8 mouse cellular contexts compared by ENCODE assay signal in genomic region chrX:113297404-113297803, GRCm38 (mm10). TPM values are rescaled to one million over a fixed set of nuclear protein-coding genes. Genes with fewer than 3 reads are reported as not detected.
DNase-seq lines count a peak whose midpoint lies in the region; ATAC-seq lines count a peak whose summit lies in the region.

Dach2 (plus strand) TSS chrX:113297510.

- H3K9me3 ChIP-seq in lung, embryonic 16.5 days (ENCODE audit: control insufficient read depth, low read length): no peaks in the 10 kb centered on the region
- no peaks in the 10 kb centered on the region for H3K9me3 ChIP-seq in liver, embryonic 15.5 days (replicated peaks)
- H3K9me3 ChIP-seq in stomach, embryonic 14.5 days (ENCODE audit: control insufficient read depth, low read depth, low read length): no peaks in the 10 kb centered on the region

- H3K27me3 ChIP-seq in lung, embryonic 16.5 days (ENCODE audit: control insufficient read depth, insufficient read depth, low read depth, low read length): no peaks in the 10 kb centered on the region
- no peaks in the 10 kb centered on the region for H3K27me3 ChIP-seq in liver, embryonic 15.5 days
- H3K27me3 ChIP-seq in stomach, embryonic 14.5 days (ENCODE audit: control insufficient read depth, insufficient read depth, low read length): no peaks in the 10 kb centered on the region

- peak; percentile 62 for ATAC-seq in lung, embryonic 16.5 days (ENCODE audit: low read depth)
- peak; percentile 31 to 50; a peak in 1 of 4 replicates for ATAC-seq in hematopoietic stem cell, adult 5-6 weeks (replicated peaks in 1 of 2; ENCODE audit: insufficient read depth in 1 of 2, low FRiP score in 2 of 2, low TSS enrichment in 1 of 2, low read depth in 1 of 2, poor library complexity in 2 of 2, severe bottlenecking in 2 of 2)
- ATAC-seq in liver, embryonic 15.5 days (ENCODE audit: insufficient read depth): peak; percentile 29; the same call in 1 of the 2 replicates
- peak; percentile 57; the same call in 1 of the 2 replicates for ATAC-seq in stomach, embryonic 14.5 days (ENCODE audit: insufficient number of reproducible peaks, insufficient read depth, low FRiP score, low read depth)

- 25% methylated on average over 21 of the region's 21 CpGs for WGBS in lung, embryonic 16.5 days
- 32% methylated on average over 21 of the region's 21 CpGs for WGBS in liver, embryonic 15.5 days (ENCODE audit: insufficient replicate concordance)
- WGBS in stomach, embryonic 14.5 days: 30% methylated on average over 21 of the region's 21 CpGs

- H3K4me1 ChIP-seq in lung, embryonic 16.5 days (replicated peaks; ENCODE audit: control insufficient read depth, insufficient read depth, low read length): no peaks in the 10 kb centered on the region
- H3K4me1 ChIP-seq in liver, embryonic 15.5 days (replicated peaks): no peaks in the 10 kb centered on the region
- H3K4me1 ChIP-seq in stomach, embryonic 14.5 days (ENCODE audit: control insufficient read depth, insufficient read depth, low read length): no peaks in the 10 kb centered on the region

- H3K4me2 ChIP-seq in lung, embryonic 16.5 days (ENCODE audit: low read depth, low read length): peak within 1 kb of the TSS; percentile 74
- peak within 1 kb of the TSS; percentile 61 for H3K4me2 ChIP-seq in liver, embryonic 15.5 days
- peak within 1 kb of the TSS; percentile 54 for H3K4me2 ChIP-seq in stomach, embryonic 14.5 days (replicated peaks; ENCODE audit: low read depth, low read length)

- peak within 1 kb of the TSS; percentile 39; the same call in 1 of the 2 replicates for H3K27ac ChIP-seq in lung, embryonic 16.5 days (ENCODE audit: low read length)
- no peak within 1 kb of the TSS for H3K27ac ChIP-seq in liver, embryonic 15.5 days (replicated peaks)
- peak within 1 kb of the TSS; percentile 33; the same call in 1 of the 2 replicates for H3K27ac ChIP-seq in stomach, embryonic 14.5 days (ENCODE audit: low read length)

- H3K36me3 ChIP-seq in lung, embryonic 16.5 days (ENCODE audit: control insufficient read depth, insufficient read depth, low read length): no peaks in the 10 kb centered on the region
- H3K36me3 ChIP-seq in liver, embryonic 15.5 days (replicated peaks): no peaks in the 10 kb centered on the region
- no peaks in the 10 kb centered on the region for H3K36me3 ChIP-seq in stomach, embryonic 14.5 days (ENCODE audit: control insufficient read depth, insufficient read depth, low read length)

- peak; percentile 2 for DNase-seq in adrenal gland, postnatal 10 days
- no peak for DNase-seq in adrenal gland, adult 2 months
- no peak for DNase-seq in lung, postnatal 10 days
- DNase-seq in frontal cortex, postnatal 10 days (ENCODE audit: low spot score in 2 of 2): no peak

- H3K9ac ChIP-seq in lung, embryonic 16.5 days (ENCODE audit: low read length): peak within 1 kb of the TSS; percentile 64
- no peak within 1 kb of the TSS for H3K9ac ChIP-seq in liver, embryonic 15.5 days
- peak within 1 kb of the TSS; percentile 6; the same call in 1 of the 2 replicates for H3K9ac ChIP-seq in stomach, embryonic 14.5 days (replicated peaks; ENCODE audit: low read depth, low read length)

- peak within 1 kb of the TSS; percentile 57 for H3K4me3 ChIP-seq in lung, embryonic 16.5 days (ENCODE audit: low read length)
- H3K4me3 ChIP-seq in liver, embryonic 15.5 days (replicated peaks): peak within 1 kb of the TSS; percentile 47
- peak within 1 kb of the TSS; percentile 44 for H3K4me3 ChIP-seq in stomach, embryonic 14.5 days (ENCODE audit: low read depth, low read length)

RNA-seq across cellular contexts. Expression of gene Dach2, which starts in this region (rescaled TPM):
- 1 to 10 TPM in 1 of 2 experiments, under 1 TPM in 1; 0.81 to 1.5 TPM for total RNA-seq in adrenal gland, postnatal 10 days (2021)
- total RNA-seq in adrenal gland, adult 2 months (2021): 1 to 10 TPM in 1 of 2 experiments, under 1 TPM in 1; 0.78 to 1.0 TPM
- 0.07 TPM in 1 of 2 replicates, not detected in the other for polyA plus RNA-seq in adrenal gland, adult 2 months (2012; rRNA removed)
- polyA plus RNA-seq in lung, embryonic 16.5 days (2015; fragmentation: Nextera tagmentation; extraction: Ambion mirVana): 2.4 and 3.1 TPM in 2 replicates
- total RNA-seq in hematopoietic stem cell, adult 5-6 weeks (2017): 1.6 and 1.8 TPM in 2 replicates
- 0.23 and 0.45 TPM in 2 replicates for polyA plus RNA-seq in liver, embryonic 15.5 days (2015; fragmentation: Nextera tagmentation; extraction: Ambion mirVana)
- polyA plus RNA-seq in stomach, embryonic 14.5 days (2014; fragmentation: Nextera tagmentation; extraction: Ambion mirVana): 4.7 and 5.1 TPM in 2 replicates

Comparison
In these comparisons a context has a peak if more than half of its experiments do, and no peak if none do; other contexts are left out.
1. Peak in ATAC-seq, H3K4me3 ChIP-seq and H3K4me2 ChIP-seq in liver, embryonic 15.5 days; RNA of the gene not detected or under 1 TPM.